Mouse (Mus musculus) spleen, adult 18-20 months (tissue): ENCODE data around the gene Pacsin3.

Source experiments
- DNase-seq, 2 experiments: peaks; one replicate each; pipeline ENCODE4 v3.0.0; 2022; ENCODE audit warnings: mixed read lengths in 2 of 2

The Pacsin3 gene

DNA sequence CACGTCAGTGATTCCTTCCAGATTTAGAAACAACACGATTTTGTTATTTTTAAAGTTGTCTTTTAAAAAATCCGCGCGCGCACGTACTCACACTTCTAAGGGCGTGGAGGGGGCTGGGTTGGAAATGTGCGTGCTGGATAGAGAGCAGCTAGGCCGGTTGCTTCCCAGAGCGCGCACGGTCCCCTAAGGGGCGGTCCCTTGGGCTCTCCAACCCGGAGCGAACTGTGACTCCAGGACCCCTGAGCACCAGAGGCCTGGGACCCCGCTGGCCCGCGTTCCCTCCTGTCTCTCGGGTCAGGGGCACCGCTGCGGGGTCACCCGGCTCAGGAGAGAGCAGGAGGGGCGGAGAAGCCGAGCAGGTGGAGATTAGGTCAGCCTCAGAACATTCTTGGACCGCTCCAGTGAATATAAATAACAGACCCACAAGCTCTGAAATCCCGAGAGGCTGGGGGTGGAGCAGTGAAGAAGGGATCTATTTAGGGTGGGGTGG is at the start of gene Pacsin3:
Pacsin3 (plus strand) TSS at position 294 of the 490 bp plus-strand sequence.
- DNase-seq: no peak

- DNase-seq: no peak
Observed at GRCm38 (mm10) chr2:91206254-91206775, 49.4 kb upstream of the Pacsin3 start.

DNA sequence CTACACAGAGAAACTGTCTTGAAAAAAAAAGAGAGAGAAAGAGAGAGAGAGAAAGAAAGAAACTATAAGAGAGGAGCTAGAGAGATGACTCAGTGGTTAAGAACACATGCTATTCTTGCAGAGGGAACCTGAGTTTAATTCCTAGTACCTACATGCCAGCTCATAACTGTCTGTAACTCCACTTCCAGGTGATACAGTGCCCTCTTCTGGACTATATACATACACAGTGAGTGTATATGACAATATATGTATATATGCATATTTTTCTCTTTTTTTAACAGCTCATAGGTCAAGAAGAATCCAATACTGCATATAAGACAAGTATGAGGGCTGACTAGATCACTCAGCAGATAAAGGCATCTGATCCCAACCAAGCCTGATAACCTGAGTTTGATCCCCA is 42.4 kb upstream of the Pacsin3 start:
- DNase-seq: no peak

GRCm38 (mm10) chr2:91217032-91217431 is 38.7 kb upstream of the Pacsin3 start:
- DNase-seq: no peak

GRCm38 (mm10) chr2:91220501-91220900 is 35.3 kb upstream of the Pacsin3 start:
- no peak for DNase-seq

DNA sequence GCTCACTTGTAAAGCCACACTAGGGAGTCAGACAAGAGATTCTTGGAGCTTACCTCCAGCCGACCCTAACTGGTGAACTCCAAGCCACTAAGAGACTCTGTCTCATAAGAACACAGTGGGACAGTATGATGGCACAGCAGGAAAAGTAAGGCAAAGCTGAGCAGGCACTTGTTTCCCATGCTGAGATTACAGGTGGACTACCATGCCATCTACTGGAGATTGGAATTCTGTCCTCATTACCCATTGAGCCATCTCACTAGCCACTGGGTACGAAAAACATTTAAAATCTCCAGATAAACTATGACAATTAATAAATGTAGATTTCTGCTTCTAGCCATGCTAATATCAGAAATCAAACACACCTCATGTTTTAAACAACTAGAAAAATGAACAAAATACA is 32.1 kb upstream of the Pacsin3 start:
- DNase-seq: no peak

GRCm38 (mm10) chr2:91229735-91230134 is 26.0 kb upstream of the Pacsin3 start:
- DNase-seq: no peak

- DNase-seq: peak; percentile 89 to 91
Observed at GRCm38 (mm10) chr2:91236601-91237510, 18.9 kb upstream of the Pacsin3 start, which contains the start of gene Ddb2. Gene Ddb2, minus strand, starts transcription at chr2:91236982.

- peak in 1 of 2 experiments; percentile 10 for DNase-seq
Observed at GRCm38 (mm10) chr2:91237511-91238080, 18.2 kb upstream of the Pacsin3 start.

DNA sequence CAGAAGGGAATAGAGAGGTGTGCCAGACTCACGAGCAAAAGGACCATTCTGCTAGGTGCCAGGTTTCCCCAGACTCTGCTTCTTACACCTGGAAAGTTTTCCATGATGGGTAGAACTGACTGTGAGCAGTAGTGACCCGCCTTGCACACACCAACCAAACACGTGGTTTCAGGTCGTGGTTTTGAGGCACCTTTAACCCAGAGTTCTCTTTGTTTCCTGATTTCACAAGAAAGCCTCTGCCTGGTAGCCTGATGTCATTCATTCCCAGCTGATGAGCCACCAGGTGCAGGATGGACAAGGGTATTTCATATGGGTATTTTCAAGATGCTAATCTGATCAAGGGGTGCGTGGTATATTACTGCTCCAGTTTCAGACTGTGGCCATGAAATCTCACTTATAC is 13.2 kb upstream of the Pacsin3 start:
- no peak for DNase-seq

DNA sequence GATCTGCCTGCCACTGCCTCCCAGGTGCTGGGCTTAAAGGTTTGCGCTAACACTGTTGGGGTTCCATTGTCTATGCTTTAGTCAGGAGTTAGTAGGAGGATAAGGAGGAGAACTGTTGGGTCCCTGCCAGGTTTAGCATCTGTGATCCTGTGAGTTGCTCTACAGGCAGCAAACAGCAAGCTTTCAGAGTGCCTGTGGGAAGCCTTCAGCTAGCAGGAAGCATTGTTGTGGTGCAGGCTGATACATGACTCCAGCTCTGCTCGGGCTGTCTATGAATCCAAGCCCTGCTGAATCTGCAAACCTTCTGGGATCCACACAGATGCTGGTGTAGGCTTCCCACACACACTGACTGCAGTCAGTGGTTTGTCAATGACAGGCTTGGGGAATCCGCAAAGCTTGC is 12.3 kb upstream of the Pacsin3 start:
- no peak for DNase-seq

DNA sequence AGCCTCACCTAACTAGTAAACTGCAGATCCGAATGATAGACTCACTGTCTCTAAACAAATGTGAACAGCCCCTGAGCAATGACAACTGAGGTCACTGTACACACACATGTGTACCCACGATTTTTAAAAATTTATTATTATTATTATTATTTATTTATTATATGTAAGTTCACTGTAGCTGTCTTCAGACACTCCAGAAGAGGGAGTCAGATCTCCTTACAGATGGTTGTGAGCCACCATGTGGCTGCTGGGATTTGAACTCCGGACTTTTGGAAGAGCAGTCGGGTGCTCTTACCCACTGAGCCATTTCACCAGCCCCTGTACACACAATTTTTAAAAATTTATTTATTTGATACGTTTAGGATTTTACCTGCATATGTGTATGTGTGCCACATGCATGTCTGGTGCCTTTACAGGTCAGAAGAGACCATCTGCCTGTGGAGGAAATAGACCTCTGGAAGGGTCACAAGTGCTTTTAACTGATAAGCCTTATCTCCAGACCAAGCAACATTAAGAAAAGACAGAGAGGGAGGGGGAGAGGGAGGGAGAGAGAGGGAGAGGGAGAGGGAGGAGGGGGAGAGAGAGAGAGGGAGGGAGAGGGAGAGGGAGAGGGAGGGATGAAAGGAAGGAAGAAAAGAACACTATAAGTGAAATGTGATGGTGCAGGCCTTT is 11.1 kb upstream of the Pacsin3 start:
- no peak for DNase-seq

DNA sequence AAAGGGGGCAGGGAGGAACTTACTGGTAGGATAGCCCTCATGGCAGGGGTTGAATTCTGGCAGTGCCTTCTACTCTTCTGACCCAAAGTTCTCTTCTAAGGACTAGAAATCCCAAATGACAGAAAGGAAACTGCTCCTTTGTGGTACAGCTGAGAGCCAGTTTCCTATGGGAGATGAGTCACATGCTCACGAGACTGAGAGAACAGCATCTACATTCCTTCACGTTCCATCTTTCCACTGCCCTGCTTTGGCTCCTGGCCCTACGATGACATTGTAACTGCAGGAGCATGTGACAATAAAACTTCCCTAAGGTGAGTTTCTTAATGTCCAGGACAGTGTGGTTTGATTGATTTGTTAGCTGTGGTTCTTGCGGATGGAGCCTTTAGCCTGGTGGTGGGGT is 7.4 kb upstream of the Pacsin3 start:
- DNase-seq: no peak

GRCm38 (mm10) chr2:91252001-91252400 is 3.8 kb upstream of the Pacsin3 start:
- no peak for DNase-seq

- DNase-seq: no peak
Observed at GRCm38 (mm10) chr2:91252512-91252911, 3.2 kb upstream of the Pacsin3 start.

DNA sequence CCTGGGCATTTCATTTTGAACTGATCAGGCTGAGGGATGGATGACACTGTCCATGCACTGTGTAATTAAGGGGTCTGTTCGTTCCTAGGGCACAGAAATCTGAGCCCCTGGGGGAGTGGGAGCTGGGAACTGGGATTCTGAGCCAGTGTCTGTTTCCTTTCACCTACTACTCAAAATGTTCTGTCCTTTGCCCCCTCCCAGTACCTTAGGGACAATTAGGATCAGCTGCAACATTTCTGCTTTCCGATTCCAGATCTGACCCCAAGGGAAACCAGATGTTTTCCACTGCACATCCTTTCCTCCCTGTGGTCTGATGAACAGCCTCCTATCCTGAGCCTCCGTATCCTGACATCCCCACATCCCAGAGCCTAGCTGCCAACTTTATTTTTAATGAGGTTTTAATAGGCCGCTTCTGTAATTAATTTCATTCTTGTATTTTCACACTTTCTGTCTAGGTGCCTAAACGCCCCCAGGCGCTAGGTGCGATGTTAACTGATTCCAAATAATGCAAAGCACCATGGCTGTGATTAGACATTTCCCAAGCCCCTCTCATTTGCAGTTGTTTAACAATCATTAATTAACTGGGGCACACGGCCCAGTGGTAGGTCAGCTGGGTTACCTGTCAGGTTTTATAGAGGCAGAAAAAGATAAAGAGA is 901 bp upstream of the Pacsin3 start:
- DNase-seq: no peak

- peak in 1 of 2 experiments; percentile 52 for DNase-seq
Observed at GRCm38 (mm10) chr2:91256256-91257125, 737 bp downstream of the Pacsin3 start.

DNA sequence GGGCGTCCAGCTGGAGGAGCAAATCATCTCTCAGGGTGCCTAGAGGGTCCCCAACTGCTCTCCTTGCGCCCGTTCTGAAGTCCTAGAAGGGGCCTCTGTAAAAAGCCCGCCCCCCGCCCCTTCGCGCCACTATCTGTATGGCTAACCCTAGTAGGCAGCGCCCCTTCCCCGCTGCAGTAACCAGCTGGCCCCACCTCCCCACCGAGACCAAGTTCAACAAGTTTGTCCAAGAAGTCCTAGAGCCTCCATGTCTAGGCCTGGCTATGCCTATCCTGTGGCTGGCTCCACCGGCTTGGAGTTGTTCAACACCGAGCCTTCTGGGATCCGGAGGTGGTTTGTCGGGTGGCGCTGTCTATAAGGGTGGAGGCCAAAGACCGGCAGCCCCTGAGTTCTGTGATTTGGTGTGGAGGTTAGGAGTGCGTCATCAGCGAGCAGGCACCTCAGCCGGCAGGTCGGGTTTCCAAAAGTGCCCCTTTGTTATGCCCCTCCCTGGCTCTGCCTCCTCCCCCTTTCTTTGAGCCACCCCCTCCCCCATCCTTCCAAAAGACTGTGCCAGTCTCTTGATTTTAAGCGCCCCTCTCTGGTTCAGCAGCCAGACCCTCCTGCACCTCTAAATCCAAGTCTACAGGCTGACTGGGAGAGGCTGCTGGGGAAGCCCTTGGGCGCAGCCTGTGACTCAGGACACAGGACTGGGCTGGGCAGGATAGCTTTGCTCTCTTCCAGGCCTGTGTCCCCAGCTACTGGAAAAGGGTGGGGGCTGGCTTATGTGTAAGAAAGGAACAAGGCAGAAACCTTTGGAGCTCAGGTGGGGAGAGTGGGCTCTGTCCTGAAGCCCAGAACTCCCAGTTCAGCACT is 1.6 kb downstream of the Pacsin3 start:
- DNase-seq: no peak

GRCm38 (mm10) chr2:91258054-91258453 is 2.3 kb downstream of the Pacsin3 start:
- DNase-seq: no peak

- no peak for DNase-seq
Observed at GRCm38 (mm10) chr2:91258830-91259229, 3.1 kb downstream of the Pacsin3 start.

- no peak for DNase-seq
Observed at GRCm38 (mm10) chr2:91259493-91259892, 3.7 kb downstream of the Pacsin3 start.
